Mouse (Mus musculus): ENCODE data around the gene Sod1. TPM values are rescaled to one million over a fixed set of nuclear protein-coding genes. Genes with fewer than 3 reads are reported as not detected.
A peak's percentile ranks its signal among the peaks of the same experiment; 100 is the strongest.

Sod1 gene
- polyA plus RNA-seq (2015; fragmentation: Nextera tagmentation; extraction: Ambion mirVana) = 1,196 and 1,217 TPM in 2 replicates

DNA sequence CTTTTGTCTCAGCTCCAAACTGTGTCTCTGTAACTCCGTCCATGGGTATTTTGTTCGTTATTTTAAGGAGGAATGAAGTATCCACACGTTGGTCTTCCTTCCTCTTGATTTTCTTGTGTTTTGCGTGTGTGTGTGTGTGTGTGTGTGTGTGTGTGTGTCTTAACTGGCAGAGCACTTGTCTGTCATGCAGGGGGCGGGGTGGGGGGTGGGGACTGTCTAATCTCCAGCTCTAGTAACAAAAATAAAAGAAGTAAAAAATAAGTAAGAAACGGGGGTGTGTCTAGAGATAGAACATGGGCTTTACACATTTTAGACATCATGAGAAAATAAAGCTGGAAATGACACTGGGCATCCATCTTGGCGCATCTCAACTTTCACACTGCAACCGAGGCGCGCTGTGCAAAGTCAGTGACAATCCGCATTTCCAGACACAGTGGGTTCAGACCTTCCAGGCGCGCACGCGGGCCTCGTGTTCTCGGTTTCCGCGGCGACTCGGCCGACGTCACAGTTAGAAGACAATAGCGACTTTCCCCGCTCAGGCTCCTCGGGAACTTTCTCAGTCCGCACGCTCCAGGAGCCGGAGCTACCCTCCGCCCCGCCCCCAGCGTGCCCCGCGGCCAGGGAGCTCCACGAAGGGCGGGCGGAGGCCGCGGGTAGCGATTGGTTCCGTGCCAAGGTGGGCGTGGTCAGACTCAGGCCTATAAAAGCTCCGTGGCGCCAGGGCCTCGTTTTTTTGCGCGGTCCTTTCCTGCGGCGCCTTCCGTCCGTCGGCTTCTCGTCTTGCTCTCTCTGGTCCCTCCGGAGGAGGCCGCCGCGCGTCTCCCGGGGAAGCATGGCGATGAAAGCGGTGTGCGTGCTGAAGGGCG lies at the start of gene Sod1:
Gene Sod1, plus strand, starts transcription at position 729 of the 866 bp plus-strand sequence.
- Histone ChIP-seq H3K4me2 (peak within 1 kb of the TSS; percentile 77), H3K9ac (peak within 1 kb of the TSS; percentile 92), H3K36me3 (peaks cover 24% of the 10 kb centered on the region), H3K4me3 (replicated peaks) (peak within 1 kb of the TSS; percentile 80), H3K27me3 (no peaks in the 10 kb centered on the region), H3K9me3 (replicated peaks) (no peaks in the 10 kb centered on the region), H3K4me1 (peaks cover 21% of the 10 kb centered on the region), H3K27ac (peak within 1 kb of the TSS; percentile 94)
- peak; percentile 97 for ATAC-seq (replicated peaks; ENCODE audit: low FRiP score)
- WGBS = 1% methylated on average over 63 of the region's 63 CpGs

DNA sequence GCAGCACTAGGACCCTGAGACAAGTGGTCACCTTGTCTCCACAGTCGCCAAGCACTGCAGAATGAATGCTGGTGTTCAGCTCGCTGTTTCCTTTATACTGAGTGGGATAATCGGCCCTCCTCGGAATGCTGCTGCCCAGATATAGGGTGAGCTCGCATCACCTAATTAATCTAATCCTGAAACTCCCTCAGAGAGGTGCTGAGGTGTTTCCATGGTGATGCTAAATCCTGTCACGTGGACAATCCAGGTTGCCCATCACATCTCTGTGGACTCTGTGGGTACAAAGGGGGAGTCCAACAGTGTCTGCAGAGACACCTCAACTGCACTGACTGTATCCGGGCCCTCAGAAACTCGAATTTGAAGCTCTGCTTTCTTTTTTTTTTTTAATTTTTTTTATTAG lies 49.1 kb upstream of the Sod1 start:
- 69% methylated on average over 8 of the region's 8 CpGs for WGBS
- ATAC-seq (replicated peaks; ENCODE audit: low FRiP score) = no peak

DNA sequence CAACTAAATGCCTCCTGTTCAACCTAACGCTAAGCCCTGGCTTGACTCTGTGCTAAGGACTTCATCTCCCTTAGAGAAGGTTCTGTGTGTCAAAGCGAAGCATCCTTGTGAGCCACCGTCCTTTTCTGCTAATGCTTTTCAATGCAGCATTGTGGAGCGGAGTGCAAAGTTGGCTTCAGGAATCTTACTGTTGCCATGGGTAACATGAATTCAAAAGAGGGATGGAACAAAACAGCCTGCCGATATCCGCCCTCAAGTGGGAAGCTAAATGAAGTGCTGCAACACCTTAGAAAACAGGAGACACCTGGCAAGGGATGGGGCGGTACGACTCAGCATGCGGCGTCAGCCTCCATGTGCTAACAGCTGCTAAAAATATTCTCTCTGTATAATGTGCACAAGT lies 44.1 kb upstream of the Sod1 start:
- 67% methylated on average over 10 of the region's 10 CpGs for WGBS
- no peak for ATAC-seq (replicated peaks; ENCODE audit: low FRiP score)
- Histone ChIP-seq H3K27ac (no peak overlapping the region), H3K9me3 (replicated peaks) (no peaks in the 10 kb centered on the region), H3K4me2 (no peak overlapping the region), H3K4me1 (no peaks in the 10 kb centered on the region), H3K9ac (no peak overlapping the region), H3K27me3 (0 out of 2 replicates have a peak, but pooled peaks cover 3% of the 10 kb centered on the region), H3K36me3 (no peaks in the 10 kb centered on the region), H3K4me3 (replicated peaks) (no peak overlapping the region)

More for the DNA sequence above, 49.1 kb upstream of the Sod1 start:
- Histone ChIP-seq H3K4me3 (replicated peaks) (no peak overlapping the region), H3K27ac (no peak overlapping the region), H3K4me1 (0 out of 2 replicates have a peak, but pooled peaks cover 2% of the 10 kb centered on the region), H3K4me2 (no peak overlapping the region), H3K36me3 (no peaks in the 10 kb centered on the region), H3K9ac (no peak overlapping the region), H3K27me3 (no peaks in the 10 kb centered on the region), H3K9me3 (replicated peaks) (no peaks in the 10 kb centered on the region)

DNA sequence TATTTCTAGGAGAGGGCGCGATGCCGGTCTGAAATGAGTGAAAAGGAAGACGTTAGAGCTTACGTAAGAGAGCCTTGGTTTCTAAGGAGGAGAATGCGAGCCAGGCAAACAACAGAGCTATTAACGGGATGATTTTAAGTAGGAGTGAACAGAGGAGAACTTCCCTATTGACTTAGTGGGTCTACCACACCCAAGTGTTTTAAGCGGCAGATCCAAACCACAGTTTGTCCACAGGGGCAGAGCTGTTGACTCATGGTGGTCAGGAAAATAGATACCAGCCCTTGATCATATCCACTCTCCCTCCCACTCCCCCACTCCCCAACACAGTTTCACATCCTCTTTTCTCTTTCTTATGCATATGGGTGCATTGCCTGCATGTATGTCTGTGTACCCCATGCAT lies 43.1 kb upstream of the Sod1 start:
- Histone ChIP-seq H3K4me1 (no peaks in the 10 kb centered on the region), H3K4me3 (replicated peaks) (no peak overlapping the region), H3K27me3 (0 out of 2 replicates have a peak, but pooled peaks cover 3% of the 10 kb centered on the region), H3K4me2 (no peak overlapping the region), H3K27ac (no peak overlapping the region), H3K36me3 (no peaks in the 10 kb centered on the region), H3K9ac (no peak overlapping the region), H3K9me3 (replicated peaks) (no peaks in the 10 kb centered on the region)
- no peak for ATAC-seq (replicated peaks; ENCODE audit: low FRiP score)
- 81% methylated on average over 8 of the region's 8 CpGs for WGBS

DNA sequence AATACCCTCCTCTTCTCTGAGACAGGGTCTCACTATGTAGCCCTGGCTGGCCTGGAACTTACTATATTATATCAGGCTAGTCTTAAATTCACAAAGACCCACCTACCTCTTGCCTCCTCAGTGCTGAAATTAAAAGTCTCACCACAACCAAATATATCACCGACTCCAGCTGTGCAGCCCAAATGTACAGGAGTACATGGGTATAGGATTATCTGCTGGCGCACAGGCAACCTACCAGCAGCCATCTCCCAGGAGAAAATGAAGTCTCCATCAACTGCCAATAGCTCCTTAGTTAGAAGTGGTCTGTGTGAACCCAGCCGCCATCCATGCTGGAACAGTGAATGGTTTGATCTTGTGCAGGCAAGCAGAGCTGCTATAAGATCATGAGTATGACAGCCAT lies 42.1 kb upstream of the Sod1 start:
- no peaks in the 10 kb centered on the region for H3K9me3 ChIP-seq (replicated peaks)
- no peaks in the 10 kb centered on the region for H3K36me3 ChIP-seq
- H3K27ac ChIP-seq = no peak overlapping the region
- H3K27me3 ChIP-seq = 0 out of 2 replicates have a peak, but pooled peaks cover 3% of the 10 kb centered on the region
- no peak overlapping the region for H3K4me2 ChIP-seq
- no peaks in the 10 kb centered on the region for H3K4me1 ChIP-seq
- H3K9ac ChIP-seq = no peak overlapping the region
- ATAC-seq (replicated peaks; ENCODE audit: low FRiP score) = no peak
- 92% methylated on average over 3 of the region's 3 CpGs for WGBS
- no peak overlapping the region for H3K4me3 ChIP-seq (replicated peaks)

DNA sequence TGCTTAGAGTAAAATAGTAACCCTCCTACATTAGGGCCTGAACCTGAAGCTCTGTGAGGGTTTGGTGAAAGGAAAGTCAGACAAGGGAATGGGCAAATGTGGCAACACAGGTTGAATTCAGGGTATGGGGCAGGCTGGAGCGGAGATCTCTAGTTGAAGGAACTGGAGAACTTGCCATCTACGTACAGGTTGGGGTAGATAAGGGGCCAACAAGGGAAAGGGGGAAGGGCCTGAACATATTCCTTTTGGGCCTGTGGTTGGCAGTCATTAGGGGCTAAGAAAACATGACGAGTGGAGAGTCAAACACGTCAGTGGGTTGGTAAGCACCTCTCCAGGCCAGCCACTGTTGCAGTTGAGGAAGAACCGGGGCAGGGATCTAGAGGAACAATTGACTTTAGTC lies 40.7 kb upstream of the Sod1 start:
- no peak for ATAC-seq (replicated peaks; ENCODE audit: low FRiP score)
- H3K27ac ChIP-seq = no peak overlapping the region
- H3K27me3 ChIP-seq = 0 out of 2 replicates have a peak, but pooled peaks cover 3% of the 10 kb centered on the region
- H3K36me3 ChIP-seq = no peaks in the 10 kb centered on the region
- H3K4me3 ChIP-seq (replicated peaks) = no peak overlapping the region
- WGBS = 84% methylated on average over 5 of the region's 5 CpGs
- no peak overlapping the region for H3K4me2 ChIP-seq
- no peaks in the 10 kb centered on the region for H3K4me1 ChIP-seq
- no peak overlapping the region for H3K9ac ChIP-seq
- no peaks in the 10 kb centered on the region for H3K9me3 ChIP-seq (replicated peaks)

DNA sequence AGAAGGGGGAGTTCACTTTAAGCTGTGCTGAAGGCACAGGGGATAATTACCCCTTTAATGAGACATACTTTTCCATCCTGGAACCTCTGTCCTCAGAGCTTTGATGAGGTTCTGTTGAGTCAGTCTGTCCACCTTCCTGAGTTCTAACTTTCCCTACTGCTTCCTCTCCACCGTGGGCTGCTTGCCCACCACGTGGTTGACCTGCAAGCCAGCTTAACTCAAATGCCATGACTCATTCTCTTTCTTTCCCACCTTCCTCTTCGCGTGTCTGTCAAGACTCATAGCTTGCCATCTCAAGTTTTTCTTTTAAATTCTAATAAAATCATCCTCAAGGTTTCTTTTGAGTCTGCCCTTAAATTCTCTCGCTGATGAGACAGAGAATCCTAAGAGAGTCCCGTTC lies 39.6 kb upstream of the Sod1 start:
- Histone ChIP-seq H3K4me3 (replicated peaks) (no peak overlapping the region), H3K27ac (no peak overlapping the region), H3K36me3 (no peaks in the 10 kb centered on the region), H3K9ac (no peak overlapping the region), H3K27me3 (0 out of 2 replicates have a peak, but pooled peaks cover 3% of the 10 kb centered on the region), H3K4me1 (no peaks in the 10 kb centered on the region), H3K9me3 (replicated peaks) (no peaks in the 10 kb centered on the region), H3K4me2 (no peak overlapping the region)
- WGBS = 83% methylated on average over 6 of the region's 6 CpGs
- ATAC-seq (replicated peaks; ENCODE audit: low FRiP score) = no peak

DNA sequence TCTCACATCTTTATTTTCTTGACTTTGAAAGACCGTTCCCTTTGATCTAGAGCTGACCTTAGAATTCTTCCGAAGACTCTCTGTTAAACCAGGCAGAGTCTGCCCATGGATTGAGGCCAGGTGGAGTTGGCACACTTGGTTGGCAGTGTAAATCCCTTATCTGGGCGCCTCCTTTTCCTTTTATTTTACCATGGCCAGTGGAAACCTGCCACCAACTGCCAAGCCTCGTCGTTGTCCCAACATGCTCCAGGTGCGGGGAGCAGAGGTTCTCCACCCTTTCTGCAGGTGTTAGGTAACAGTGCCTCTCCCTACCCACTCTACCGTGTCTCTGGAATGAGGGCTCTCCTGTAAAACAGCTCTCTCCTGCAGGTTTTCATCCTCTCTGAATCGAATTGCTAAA lies 38.9 kb upstream of the Sod1 start:
- Histone ChIP-seq H3K9me3 (replicated peaks) (no peaks in the 10 kb centered on the region), H3K27ac (no peak overlapping the region), H3K27me3 (0 out of 2 replicates have a peak, but pooled peaks cover 3% of the 10 kb centered on the region), H3K9ac (no peak overlapping the region), H3K4me2 (no peak overlapping the region), H3K4me1 (no peaks in the 10 kb centered on the region), H3K36me3 (no peaks in the 10 kb centered on the region), H3K4me3 (replicated peaks) (no peak overlapping the region)
- no peak for ATAC-seq (replicated peaks; ENCODE audit: low FRiP score)
- WGBS = 82% methylated on average over 8 of the region's 8 CpGs

DNA sequence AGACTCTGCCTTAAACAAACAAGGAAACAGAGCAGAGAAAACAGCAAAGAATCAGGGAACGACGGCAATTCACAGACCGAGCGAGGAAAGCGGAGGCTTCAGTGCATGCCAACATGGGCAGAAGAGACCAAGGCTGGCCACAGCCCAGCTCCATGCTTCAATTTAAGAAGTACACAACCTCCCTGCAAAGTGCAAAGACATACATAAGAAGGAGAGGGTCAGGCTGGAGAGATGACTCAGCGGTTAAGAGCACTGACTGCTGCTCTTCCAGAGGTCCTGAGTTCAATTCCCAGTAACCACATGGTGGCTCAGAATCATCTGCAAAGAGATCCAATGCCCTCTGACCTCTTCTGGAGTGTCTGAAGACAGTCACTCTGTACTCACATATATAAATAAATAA lies 36.4 kb upstream of the Sod1 start:
- no peak overlapping the region for H3K4me3 ChIP-seq (replicated peaks)
- WGBS = 68% methylated on average over 6 of the region's 6 CpGs
- H3K27me3 ChIP-seq = no peaks in the 10 kb centered on the region
- no peaks in the 10 kb centered on the region for H3K9me3 ChIP-seq (replicated peaks)
- ATAC-seq (replicated peaks; ENCODE audit: low FRiP score) = no peak
- no peak overlapping the region for H3K27ac ChIP-seq
- H3K4me1 ChIP-seq = peaks cover 7% of the 10 kb centered on the region
- H3K36me3 ChIP-seq = no peaks in the 10 kb centered on the region
- H3K4me2 ChIP-seq = no peak overlapping the region
- H3K9ac ChIP-seq = no peak overlapping the region

DNA sequence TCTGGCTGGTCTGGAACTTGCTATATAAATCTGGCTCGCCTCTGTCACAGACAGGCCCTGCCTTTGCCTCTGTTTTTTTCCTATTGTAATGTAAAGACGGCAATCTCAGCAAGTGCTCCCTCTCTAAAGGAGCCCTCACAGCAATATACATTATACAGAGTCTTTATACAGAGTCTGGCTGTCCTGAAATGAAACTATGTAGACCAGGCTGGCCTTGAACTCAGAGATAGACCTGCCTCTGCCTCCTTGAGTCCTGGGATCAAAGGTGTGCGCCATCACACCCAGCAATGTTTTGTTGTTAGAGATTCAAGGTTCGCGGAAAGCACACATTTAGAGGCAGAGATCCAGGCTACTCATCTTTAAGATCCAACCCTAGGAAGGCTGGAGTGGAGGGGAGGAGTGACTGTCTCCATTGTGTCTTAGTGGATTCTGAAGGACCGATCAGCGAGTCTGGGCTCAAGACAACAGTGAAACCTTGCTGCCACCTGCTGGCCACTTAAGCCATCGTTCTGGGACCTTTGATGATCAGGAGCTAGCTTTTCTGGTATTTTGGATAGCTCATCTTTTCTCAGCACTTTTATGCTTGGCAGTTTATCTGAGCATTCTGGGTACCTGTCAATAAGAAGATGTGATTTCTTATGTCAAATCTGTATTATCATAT lies 34.5 kb upstream of the Sod1 start:
- H3K4me2 ChIP-seq = no peak overlapping the region
- peak; percentile 59; the same call in 1 of the 2 replicates for ATAC-seq (replicated peaks; ENCODE audit: low FRiP score)
- H3K36me3 ChIP-seq = no peaks in the 10 kb centered on the region
- 44% methylated on average over 8 of the region's 8 CpGs for WGBS
- H3K9ac ChIP-seq = no peak overlapping the region
- H3K27ac ChIP-seq = no peak overlapping the region
- no peaks in the 10 kb centered on the region for H3K9me3 ChIP-seq (replicated peaks)
- no peaks in the 10 kb centered on the region for H3K27me3 ChIP-seq
- no peak overlapping the region for H3K4me3 ChIP-seq (replicated peaks)
- peaks cover 7% of the 10 kb centered on the region for H3K4me1 ChIP-seq

DNA sequence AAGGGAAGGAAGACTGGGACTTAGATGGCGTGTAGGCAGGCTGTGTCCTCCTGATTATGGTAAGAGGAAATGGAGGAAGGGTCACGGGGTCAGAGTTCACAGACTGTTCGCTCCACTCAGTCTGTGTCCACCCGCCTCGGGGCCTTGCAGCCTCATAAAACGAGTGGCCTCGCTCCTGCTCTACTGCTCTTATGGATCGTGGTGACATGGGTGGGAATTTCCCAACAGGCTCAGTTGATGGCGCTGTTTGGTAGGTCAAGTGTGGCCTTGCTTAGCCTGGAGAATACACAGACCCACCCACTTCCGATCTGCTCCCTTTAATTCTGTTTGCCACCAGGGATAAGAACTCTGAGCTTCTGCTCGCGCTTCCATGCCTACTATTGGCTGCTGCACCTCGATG lies 33.1 kb upstream of the Sod1 start:
- Histone ChIP-seq H3K27ac (no peak overlapping the region), H3K4me2 (peak overlapping the region; percentile 33), H3K27me3 (no peaks in the 10 kb centered on the region), H3K4me1 (peaks cover 7% of the 10 kb centered on the region), H3K36me3 (no peaks in the 10 kb centered on the region), H3K9ac (no peak overlapping the region), H3K4me3 (replicated peaks) (no peak overlapping the region), H3K9me3 (replicated peaks) (no peaks in the 10 kb centered on the region)
- WGBS = 17% methylated on average over 13 of the region's 13 CpGs
- peak; percentile 59 for ATAC-seq (replicated peaks; ENCODE audit: low FRiP score)

DNA sequence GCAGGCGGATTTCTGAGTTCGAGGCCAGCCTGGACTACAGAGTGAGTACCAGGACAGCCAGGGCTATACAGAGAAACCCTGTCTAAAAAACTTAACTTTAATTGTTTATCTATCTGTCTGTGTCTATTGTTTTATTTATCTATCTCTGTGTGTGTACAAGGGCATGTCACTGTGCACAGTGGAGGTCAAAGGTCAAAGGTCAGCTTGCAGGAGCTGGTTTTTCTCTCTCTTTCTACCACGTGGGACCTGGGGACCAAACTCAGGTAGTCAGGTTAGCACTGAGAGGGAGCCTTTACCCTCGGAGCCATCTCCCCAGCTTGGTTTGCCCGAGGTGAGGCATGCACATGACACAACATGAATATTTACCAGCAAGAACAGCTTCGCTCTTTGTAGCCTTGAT lies 29.3 kb upstream of the Sod1 start:
- Histone ChIP-seq H3K9ac (no peak overlapping the region), H3K4me1 (peaks cover 7% of the 10 kb centered on the region), H3K4me3 (replicated peaks) (no peak overlapping the region), H3K27ac (no peak overlapping the region), H3K36me3 (no peaks in the 10 kb centered on the region), H3K9me3 (replicated peaks) (no peaks in the 10 kb centered on the region), H3K4me2 (no peak overlapping the region), H3K27me3 (no peaks in the 10 kb centered on the region)
- 74% methylated on average over 6 of the region's 6 CpGs for WGBS
- ATAC-seq (replicated peaks; ENCODE audit: low FRiP score) = no peak

Data from kidney, embryonic 15.5 days (tissue).